Comparison of ENCODE assay signal across 8 mouse cellular contexts in the genomic region with DNA sequence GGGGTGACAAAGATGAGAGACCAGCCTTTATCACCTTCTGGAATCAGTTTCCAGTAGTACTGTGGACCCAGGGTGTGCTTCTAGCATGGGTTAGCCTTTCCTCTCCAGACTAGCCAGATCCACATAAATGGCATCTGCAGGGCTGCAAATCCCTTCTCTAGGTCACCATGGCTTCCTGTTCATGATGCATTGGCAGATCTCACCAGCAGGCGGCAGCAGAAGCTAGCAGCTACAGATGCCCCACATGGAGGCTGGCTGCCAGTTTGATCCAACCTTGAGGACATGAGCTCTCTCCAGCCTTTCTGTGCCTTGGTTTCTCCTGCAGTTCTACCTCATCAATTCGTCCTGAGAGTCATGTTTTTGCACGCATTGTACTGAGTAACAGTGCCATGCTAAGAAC. TPM values are rescaled to one million over a fixed set of nuclear protein-coding genes. Genes with fewer than 3 reads are reported as not detected.
DNase-seq lines count a peak whose midpoint lies in the region; ATAC-seq and TF ChIP-seq lines count a peak whose summit lies in the region.

No protein-coding gene starts in this region.

- WGBS in forebrain, embryonic 11.5 days = 29% methylated on average over 3 of the region's 3 CpGs
- WGBS in forebrain, embryonic 12.5 days = 28% methylated on average over 3 of the region's 3 CpGs
- WGBS in intestine, embryonic 14.5 days = 31% methylated on average over 3 of the region's 3 CpGs
- WGBS in stomach, embryonic 15.5 days = 41% methylated on average over 3 of the region's 3 CpGs

- no peak for ATAC-seq in forebrain, embryonic 11.5 days (replicated peaks; ENCODE audit: low FRiP score)
- no peak for ATAC-seq in forebrain, embryonic 12.5 days (ENCODE audit: low FRiP score)
- no peak for ATAC-seq in intestine, embryonic 14.5 days (replicated peaks; ENCODE audit: low FRiP score, low TSS enrichment, low read depth)
- ATAC-seq in stomach, embryonic 15.5 days (ENCODE audit: insufficient read depth, low FRiP score, low read depth) = peak; percentile 31; the same call in 1 of the 2 replicates

- no peaks in the 10 kb centered on the region for H3K36me3 ChIP-seq in forebrain, embryonic 11.5 days (ENCODE audit: control insufficient read depth, insufficient read depth, low read length)
- no peaks in the 10 kb centered on the region for H3K36me3 ChIP-seq in forebrain, embryonic 12.5 days (replicated peaks)
- no peaks in the 10 kb centered on the region for H3K36me3 ChIP-seq in intestine, embryonic 14.5 days (ENCODE audit: control insufficient read depth, insufficient read depth, low read length)
- H3K36me3 ChIP-seq in stomach, embryonic 15.5 days = no peaks in the 10 kb centered on the region

- H3K27ac ChIP-seq in forebrain, embryonic 11.5 days (ENCODE audit: low read depth, low read length) = no peak overlapping the region
- H3K27ac ChIP-seq in forebrain, embryonic 12.5 days = no peak overlapping the region
- H3K27ac ChIP-seq in embryonic fibroblast, embryonic 13.5 days (ENCODE audit: insufficient read depth, low read length) = no peak overlapping the region
- H3K27ac ChIP-seq in intestine, embryonic 14.5 days (ENCODE audit: low read depth) = no peak overlapping the region
- H3K27ac ChIP-seq in stomach, embryonic 15.5 days = no peak overlapping the region

- no peak overlapping the region for H3K4me3 ChIP-seq in forebrain, embryonic 11.5 days (ENCODE audit: low read depth, low read length)
- H3K4me3 ChIP-seq in forebrain, embryonic 12.5 days (replicated peaks) = no peak overlapping the region
- H3K4me3 ChIP-seq in embryonic fibroblast, embryonic 13.5 days (ENCODE audit: insufficient read depth, low read length) = no peak overlapping the region
- no peak overlapping the region for H3K4me3 ChIP-seq in intestine, embryonic 14.5 days (ENCODE audit: low read depth, low read length)
- H3K4me3 ChIP-seq in stomach, embryonic 15.5 days (replicated peaks) = no peak overlapping the region

- H3K4me1 ChIP-seq in forebrain, embryonic 11.5 days (replicated peaks; ENCODE audit: control insufficient read depth, insufficient read depth, low read length) = no peaks in the 10 kb centered on the region; the same call in 1 of the 2 replicates
- no peaks in the 10 kb centered on the region for H3K4me1 ChIP-seq in forebrain, embryonic 12.5 days
- H3K4me1 ChIP-seq in embryonic fibroblast, embryonic 13.5 days (ENCODE audit: control insufficient read depth, insufficient read depth, low read length) = no peaks in the 10 kb centered on the region
- H3K4me1 ChIP-seq in intestine, embryonic 14.5 days (replicated peaks; ENCODE audit: control insufficient read depth, insufficient read depth, low read length) = no peaks in the 10 kb centered on the region
- 0 out of 2 replicates have a peak, but pooled peaks cover 3% of the 10 kb centered on the region for H3K4me1 ChIP-seq in stomach, embryonic 15.5 days

- no peak for TF ChIP-seq POLR2A in embryonic fibroblast, embryonic 13.5 days (IDR thresholded peaks at IDR 0.05; ENCODE audit: low read depth, low read length)

- no peak overlapping the region for H3K9ac ChIP-seq in forebrain, embryonic 11.5 days (ENCODE audit: low read length)
- no peak overlapping the region for H3K9ac ChIP-seq in forebrain, embryonic 12.5 days
- H3K9ac ChIP-seq in intestine, embryonic 14.5 days (ENCODE audit: low read length) = no peak overlapping the region
- no peak overlapping the region for H3K9ac ChIP-seq in stomach, embryonic 15.5 days

- no peak overlapping the region for H3K4me2 ChIP-seq in forebrain, embryonic 11.5 days (ENCODE audit: low read depth, low read length, severe bottlenecking)
- no peak overlapping the region for H3K4me2 ChIP-seq in forebrain, embryonic 12.5 days
- no peak overlapping the region for H3K4me2 ChIP-seq in intestine, embryonic 14.5 days (ENCODE audit: low read length)
- H3K4me2 ChIP-seq in stomach, embryonic 15.5 days = no peak overlapping the region

- no peaks in the 10 kb centered on the region for H3K9me3 ChIP-seq in forebrain, embryonic 11.5 days (ENCODE audit: control insufficient read depth, low read length)
- H3K9me3 ChIP-seq in forebrain, embryonic 12.5 days = no peaks in the 10 kb centered on the region
- no peaks in the 10 kb centered on the region for H3K9me3 ChIP-seq in intestine, embryonic 14.5 days (ENCODE audit: control insufficient read depth, low read length)
- H3K9me3 ChIP-seq in stomach, embryonic 15.5 days = no peaks in the 10 kb centered on the region

- TF ChIP-seq CTCF in embryonic fibroblast, embryonic 13.5 days (IDR thresholded peaks at IDR 0.05; ENCODE audit: borderline replicate concordance, insufficient read depth, low read length) = peak; percentile 92

- no peaks in the 10 kb centered on the region for H3K27me3 ChIP-seq in forebrain, embryonic 11.5 days (ENCODE audit: control insufficient read depth, insufficient read depth, low read length)
- no peaks in the 10 kb centered on the region for H3K27me3 ChIP-seq in forebrain, embryonic 12.5 days
- H3K27me3 ChIP-seq in intestine, embryonic 14.5 days (replicated peaks; ENCODE audit: control insufficient read depth, insufficient read depth, low read length) = no peaks in the 10 kb centered on the region
- no peaks in the 10 kb centered on the region for H3K27me3 ChIP-seq in stomach, embryonic 15.5 days (replicated peaks)

- peak; percentile 86 for DNase-seq in forebrain, embryonic 11.5 days (ENCODE audit: low spot score)
- peak; percentile 48 to 64 for DNase-seq in adrenal gland, postnatal 4 days (ENCODE audit: low spot score in 2 of 2)
- DNase-seq in intestine, embryonic 14.5 days (ENCODE audit: low spot score) = peak; percentile 85
- DNase-seq in left cerebral cortex, adult 8-10 months (ENCODE audit: low spot score in 2 of 2) = peak; percentile 28 to 72
- peak; percentile 79 for DNase-seq in mesoderm, embryonic 11.5 days (ENCODE audit: low read depth, low spot score)

RNA-seq across cellular contexts. Expression of gene Rbp1, which starts 13.6 kb away (rescaled TPM):
- polyA plus RNA-seq in forebrain, embryonic 11.5 days (2014; fragmentation: Nextera tagmentation; extraction: Ambion mirVana) = 24.5 and 29.5 TPM in 2 replicates
- polyA plus RNA-seq in forebrain, embryonic 12.5 days (2016; fragmentation: Nextera tagmentation; extraction: Ambion mirVana) = 42.9 and 50.9 TPM in 2 replicates
- total RNA-seq in adrenal gland, postnatal 4 days (2021) = 10 to 100 TPM; 20.8 to 23.0 TPM
- 13.0 and 17.1 TPM in 2 replicates for polyA plus RNA-seq in embryonic fibroblast, embryonic 13.5 days (2011; ENCODE audit: insufficient read length, low read depth, missing spikeins)
- polyA plus RNA-seq in intestine, embryonic 14.5 days (2014; fragmentation: Nextera tagmentation; extraction: Ambion mirVana) = 105 and 109 TPM in 2 replicates
- 1 to 10 TPM; 4.9 to 6.4 (median 5.8) TPM for total RNA-seq in left cerebral cortex, adult 8-10 months (2022)
- 65.2 and 79.9 TPM in 2 replicates for polyA plus RNA-seq in stomach, embryonic 15.5 days (2015; fragmentation: Nextera tagmentation; extraction: Ambion mirVana)
